Mouse (Mus musculus) embryonic facial prominence, embryonic 10.5 days (tissue): Measurements from ENCODE around the gene Tmem201. TPM values are rescaled to one million over a fixed set of nuclear protein-coding genes. Genes with fewer than 3 reads are reported as not detected.
A peak's percentile ranks its signal among the peaks of the same experiment; 100 is the strongest.

Source experiments
- DNase-seq: peaks from one replicate; pipeline ENCODE4 v3.0.0-alpha.2; 2017; ENCODE audit warnings: low spot score
- H3K27ac ChIP-seq: fragments of 300-500 bp; sonication (generic); replicated peaks from 2 replicates; pipeline ENCODE4 v1.5.1; 2016; ENCODE audit warnings: mild to moderate bottlenecking
- H3K27me3 ChIP-seq: fragments of 300-500 bp; sonication (generic); replicated peaks from 2 replicates; pipeline ENCODE4 v1.6.1; 2016; ENCODE audit warnings: low read depth, mild to moderate bottlenecking; ENCODE audit not compliant: poor library complexity, severe bottlenecking
- H3K36me3 ChIP-seq: fragments of 300-500 bp; sonication (generic); replicated peaks from 2 replicates; pipeline ENCODE4 v1.6.1; 2016; ENCODE audit warnings: mild to moderate bottlenecking, moderate library complexity
- H3K4me1 ChIP-seq: fragments of 300-500 bp; sonication (generic); 2 replicates; pipeline ENCODE4 v1.6.1; 2016
- H3K4me3 ChIP-seq: fragments of 300-500 bp; sonication (generic); 2 replicates; pipeline ENCODE4 v1.5.1; 2016; ENCODE audit warnings: mild to moderate bottlenecking, moderate library complexity
- H3K9me3 ChIP-seq: fragments of 300-500 bp; sonication (generic); 2 replicates; pipeline ENCODE4 v1.6.1; 2016; ENCODE audit warnings: mild to moderate bottlenecking
- WGBS: fragments of 180-500 bp; shearing (Covaris S2); methylation state at CpG from one replicate; pipeline ENCODE4 v1.1.7; 2016; 5-methylcytosine and 5-hydroxymethylcytosine counted together
- polyA plus RNA-seq: library from polyadenylated mRNA; unstranded; fragments of >200 nt; fragmentation: Nextera tagmentation; extraction: Ambion mirVana; gene quantifications from 2 replicates; pipeline ENCODE4 v1.2.1, GENCODE M21; 2016

Gene Tmem201
- polyA plus RNA-seq, 1 experiment from 2014 or later = 46.7 TPM

DNA sequence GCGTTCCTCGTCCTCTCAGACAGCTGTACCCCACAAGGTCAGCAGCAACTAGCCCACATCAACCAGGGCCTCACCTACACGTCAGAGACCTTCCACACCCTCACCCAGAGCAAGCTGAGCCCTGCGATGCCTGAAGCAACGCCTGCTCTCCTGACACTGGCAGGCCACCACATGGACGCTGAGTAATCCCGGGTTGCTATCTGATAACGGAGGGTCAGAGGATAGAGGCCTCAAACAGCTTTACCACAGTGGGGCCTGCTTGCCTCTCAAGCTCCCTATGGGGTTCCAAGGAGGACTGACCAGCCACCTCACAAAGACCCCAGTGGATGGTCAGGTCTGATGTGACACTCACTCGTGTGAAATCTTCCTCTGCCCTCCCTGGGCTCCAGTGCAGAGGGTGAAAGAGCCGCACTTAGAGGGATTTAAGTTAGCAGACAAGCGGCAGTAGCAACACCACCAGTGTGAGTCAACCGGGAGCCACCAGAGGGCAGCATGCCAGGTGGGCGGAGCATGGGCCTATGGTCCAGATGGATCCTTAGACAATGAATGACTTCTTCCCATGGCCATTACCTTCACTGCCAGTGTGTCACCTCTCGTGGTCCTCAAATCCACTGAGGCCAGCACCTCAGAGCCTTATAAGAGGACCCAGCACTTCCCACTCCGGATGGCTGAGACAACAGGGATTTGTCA, 12.0 kb downstream of the Tmem201 start:
- Histone ChIP-seq H3K27ac (no peak overlapping the region), H3K4me1 (peaks cover 20% of the 10 kb centered on the region; the same call in 1 of the 2 replicates), H3K4me3 (no peak overlapping the region), H3K36me3 (peaks cover 100% of the 10 kb centered on the region), H3K9me3 (no peaks in the 10 kb centered on the region), H3K27me3 (no peaks in the 10 kb centered on the region)
- peak; percentile 74 for DNase-seq
- WGBS = 72% methylated on average over 15 of the region's 15 CpGs

DNA sequence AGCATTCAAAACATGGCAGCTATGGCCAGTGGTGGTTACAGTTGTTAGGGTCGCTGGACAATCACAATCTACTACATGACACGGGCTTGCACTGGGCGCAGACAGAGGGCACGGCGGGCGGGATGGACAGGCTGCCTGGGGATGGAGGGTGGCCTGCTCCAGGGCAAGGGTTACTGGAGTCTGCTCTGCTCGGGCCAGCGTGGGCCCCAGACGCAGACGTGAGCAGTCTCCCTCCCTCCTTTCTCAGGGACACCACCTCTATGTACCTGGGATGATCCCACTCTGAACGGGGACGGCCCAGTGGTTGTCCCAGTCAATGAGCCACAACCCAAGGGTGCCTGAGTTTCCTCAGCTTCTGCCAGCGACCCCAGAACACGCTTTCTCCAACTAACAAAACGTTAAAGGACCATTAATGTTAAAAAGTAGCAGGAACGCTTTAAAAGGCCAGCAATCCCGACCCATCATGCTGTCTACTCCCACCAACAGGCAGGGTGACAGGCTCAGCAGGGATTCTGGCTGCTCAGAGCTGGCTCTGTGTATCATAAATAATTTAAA, 12.9 kb downstream of the Tmem201 start:
- no peak overlapping the region for H3K4me3 ChIP-seq
- H3K27me3 ChIP-seq = no peaks in the 10 kb centered on the region
- 93% methylated on average over 17 of the region's 17 CpGs for WGBS
- no peak for DNase-seq
- H3K4me1 ChIP-seq = peaks cover 17% of the 10 kb centered on the region; the same call in 1 of the 2 replicates
- H3K9me3 ChIP-seq = no peaks in the 10 kb centered on the region
- no peak overlapping the region for H3K27ac ChIP-seq
- H3K36me3 ChIP-seq = peaks cover 100% of the 10 kb centered on the region

DNA sequence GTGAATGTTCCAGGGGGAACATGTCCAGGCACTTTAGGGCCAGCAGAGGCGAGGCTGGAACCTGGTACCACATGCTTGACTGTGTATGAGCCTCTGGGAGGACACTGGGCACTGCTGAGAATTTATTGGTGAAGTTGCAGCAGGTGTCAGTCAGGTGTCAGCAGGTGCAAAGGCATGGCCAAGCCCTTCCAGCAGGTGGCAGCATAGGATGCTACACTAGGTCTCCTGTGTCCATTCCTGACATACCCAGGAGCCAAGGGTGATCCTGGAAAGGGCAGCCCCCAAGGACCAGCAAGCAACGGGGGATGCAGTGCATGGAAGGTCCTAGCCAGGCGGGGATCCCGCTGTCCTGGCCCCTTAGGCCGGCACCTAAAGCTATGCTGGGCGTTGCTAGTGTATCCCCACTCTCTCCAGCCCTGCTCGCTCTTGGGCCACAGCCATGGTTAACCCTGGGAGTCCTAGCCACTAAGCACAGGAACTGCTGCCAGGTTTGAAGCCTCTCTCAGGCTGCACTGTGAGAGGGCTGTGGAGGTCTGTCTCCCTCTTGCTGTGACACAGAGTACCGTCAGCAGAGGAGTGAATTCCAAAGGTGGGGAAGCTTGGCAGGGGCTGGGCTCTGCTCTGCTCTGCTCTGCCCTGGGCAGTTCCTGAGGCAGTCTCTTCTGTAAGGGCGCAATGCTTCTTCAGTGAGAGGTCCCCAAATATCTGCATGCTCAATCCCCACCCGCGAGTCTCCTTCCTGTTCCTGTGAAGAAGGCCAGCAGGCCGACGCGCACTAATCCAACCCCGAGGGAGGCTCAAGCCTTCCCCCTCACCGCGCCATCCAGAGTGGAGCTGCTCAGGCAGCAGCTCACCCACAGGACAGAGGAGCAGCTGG, 13.8 kb downstream of the Tmem201 start:
- Histone ChIP-seq H3K4me3 (no peak overlapping the region), H3K4me1 (peaks cover 17% of the 10 kb centered on the region; the same call in 1 of the 2 replicates), H3K27me3 (no peaks in the 10 kb centered on the region), H3K9me3 (no peaks in the 10 kb centered on the region), H3K36me3 (peaks cover 100% of the 10 kb centered on the region), H3K27ac (no peak overlapping the region)
- peak; percentile 45 for DNase-seq
- WGBS = 74% methylated on average over 17 of the region's 17 CpGs

DNA sequence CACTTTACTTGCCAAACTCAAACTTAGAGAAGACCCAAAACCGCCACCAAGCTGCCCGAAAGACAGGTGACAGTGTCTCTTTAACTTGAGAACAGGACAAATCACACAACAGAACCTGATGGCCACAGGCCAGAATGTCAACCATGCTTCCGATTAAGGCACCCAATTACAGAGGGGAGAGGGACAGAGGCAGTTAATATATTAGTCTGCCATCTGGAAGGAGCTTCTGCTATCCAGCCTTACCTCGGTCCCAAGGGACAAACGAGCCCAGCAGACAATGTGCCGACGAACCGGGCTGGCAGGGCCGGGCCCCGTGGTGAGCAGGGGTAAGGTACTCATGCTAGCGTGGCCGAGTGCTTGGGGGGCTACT, 14.8 kb downstream of the Tmem201 start:
- Histone ChIP-seq H3K36me3 (peaks cover 100% of the 10 kb centered on the region), H3K27me3 (no peaks in the 10 kb centered on the region), H3K4me1 (peaks cover 17% of the 10 kb centered on the region; the same call in 1 of the 2 replicates), H3K4me3 (no peak overlapping the region), H3K9me3 (no peaks in the 10 kb centered on the region), H3K27ac (no peak overlapping the region)
- WGBS = 90% methylated on average over 12 of the region's 12 CpGs
- no peak for DNase-seq

DNA sequence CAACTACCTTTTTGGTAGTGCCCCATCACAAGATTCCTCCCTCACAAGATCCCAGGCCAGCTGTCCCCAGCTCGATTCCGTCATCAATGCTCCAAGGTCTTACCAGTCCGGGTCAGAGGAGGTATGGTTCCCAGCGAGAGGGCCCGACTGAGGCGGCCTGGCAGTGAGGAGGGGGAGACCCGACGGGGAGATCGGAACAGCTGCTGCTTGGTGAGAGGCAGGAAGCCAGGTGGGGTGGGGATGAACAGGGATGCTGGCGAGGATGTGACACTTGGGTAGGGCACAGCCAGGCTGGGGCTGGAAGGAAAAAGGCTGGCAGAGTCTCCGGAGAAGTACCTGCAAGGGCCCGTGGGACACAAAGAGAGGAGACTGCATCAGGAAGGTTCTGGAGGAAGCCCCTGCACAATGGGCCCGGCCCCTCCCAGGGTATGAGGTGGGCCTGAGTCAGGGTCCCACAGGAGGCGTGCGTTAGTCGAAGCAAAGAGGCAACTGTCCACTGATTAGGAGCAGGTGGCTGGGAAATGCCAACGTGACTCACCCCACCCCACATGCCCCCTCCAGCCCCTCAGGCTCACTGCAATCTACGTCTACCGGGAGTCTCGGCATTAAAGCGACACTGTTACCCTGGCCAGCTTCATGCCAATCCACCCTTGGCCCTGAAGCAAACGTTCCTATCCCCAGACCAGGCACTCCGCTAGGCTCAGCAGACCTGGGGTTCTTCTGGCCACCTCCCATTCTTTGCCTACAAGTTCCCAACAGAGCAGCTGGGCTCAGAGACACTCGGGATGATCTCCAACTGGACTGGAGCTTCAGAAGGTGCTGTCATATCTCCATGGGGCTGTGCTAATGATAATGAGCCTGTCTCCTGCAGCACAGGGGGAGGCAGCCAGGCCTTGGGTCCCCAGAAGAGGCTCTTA, 15.5 kb downstream of the Tmem201 start:
- Histone ChIP-seq H3K4me1 (peaks cover 17% of the 10 kb centered on the region; the same call in 1 of the 2 replicates), H3K9me3 (no peaks in the 10 kb centered on the region), H3K4me3 (no peak overlapping the region), H3K27me3 (no peaks in the 10 kb centered on the region), H3K36me3 (peaks cover 100% of the 10 kb centered on the region), H3K27ac (no peak overlapping the region)
- no peak for DNase-seq
- 84% methylated on average over 24 of the region's 24 CpGs for WGBS

DNA sequence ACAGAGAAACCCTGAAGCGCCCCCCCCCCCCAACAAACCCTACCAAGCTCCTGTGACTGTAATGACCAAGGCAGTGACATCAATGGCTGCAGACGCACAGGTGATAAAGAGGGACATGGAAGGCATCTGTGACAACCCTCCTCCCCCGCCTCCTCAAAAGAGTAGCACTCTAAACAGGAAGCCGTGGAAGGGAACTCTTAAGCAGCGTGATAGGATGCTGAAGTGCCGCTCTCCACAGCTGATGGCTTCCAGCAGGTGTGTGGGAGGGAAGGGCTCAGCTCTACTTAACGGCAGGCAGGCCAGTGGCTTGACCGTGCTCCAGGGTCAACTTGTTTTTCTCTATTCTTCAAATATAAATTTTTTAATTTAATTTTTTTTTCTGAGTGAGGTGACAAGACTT, 16.7 kb downstream of the Tmem201 start:
- no peak overlapping the region for H3K27ac ChIP-seq
- DNase-seq = no peak
- no peaks in the 10 kb centered on the region for H3K27me3 ChIP-seq
- 91% methylated on average over 8 of the region's 8 CpGs for WGBS
- peaks cover 13% of the 10 kb centered on the region; the same call in 1 of the 2 replicates for H3K4me1 ChIP-seq
- H3K4me3 ChIP-seq = no peak overlapping the region
- no peaks in the 10 kb centered on the region for H3K9me3 ChIP-seq
- peaks cover 100% of the 10 kb centered on the region for H3K36me3 ChIP-seq

DNA sequence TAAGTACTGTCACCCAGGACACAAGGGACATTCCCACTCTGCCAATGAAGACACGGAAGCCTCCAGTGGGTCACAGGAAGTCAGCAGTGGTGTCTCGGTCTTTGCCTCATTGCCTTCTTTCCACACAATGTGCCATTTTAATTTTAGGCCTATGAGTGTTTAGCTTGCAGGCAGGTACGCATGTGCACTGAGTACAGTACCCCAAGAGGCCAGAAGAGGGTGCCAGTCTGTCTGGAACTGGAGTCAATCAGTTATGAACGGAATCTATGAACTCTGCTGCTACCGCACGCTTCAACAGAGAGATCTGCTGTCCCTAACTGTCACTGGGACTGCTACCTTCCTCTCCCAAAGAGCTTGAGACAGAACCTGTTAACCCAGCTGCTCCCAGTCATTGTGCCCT, 18.2 kb downstream of the Tmem201 start:
- peaks cover 10% of the 10 kb centered on the region; the same call in 1 of the 2 replicates for H3K4me1 ChIP-seq
- 82% methylated on average over 6 of the region's 6 CpGs for WGBS
- H3K27me3 ChIP-seq = no peaks in the 10 kb centered on the region
- H3K27ac ChIP-seq = no peak overlapping the region
- DNase-seq = peak; percentile 60
- peaks cover 100% of the 10 kb centered on the region for H3K36me3 ChIP-seq
- 0 out of 2 replicates have a peak, but pooled peaks cover 3% of the 10 kb centered on the region for H3K9me3 ChIP-seq
- H3K4me3 ChIP-seq = no peak overlapping the region

DNA sequence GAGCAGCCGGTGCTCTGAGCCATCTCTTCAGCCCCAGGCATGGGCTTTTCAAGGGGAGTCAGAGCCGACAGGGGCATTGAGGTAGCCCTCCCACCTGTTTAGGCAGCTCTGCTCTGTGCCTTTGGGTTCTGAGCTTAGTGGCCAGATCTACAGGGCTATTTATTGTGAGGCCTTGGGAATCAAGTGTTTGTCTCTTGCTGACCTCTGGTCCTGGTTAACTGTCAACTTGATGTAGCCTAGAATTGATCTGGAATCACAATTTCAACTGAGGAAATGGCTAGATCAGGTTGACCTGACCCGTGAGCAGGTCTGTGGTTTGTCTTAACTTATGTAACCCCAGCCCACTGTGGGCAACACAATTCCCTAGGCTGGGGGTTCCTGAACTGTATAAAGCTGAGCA, 23.3 kb downstream of the Tmem201 start:
- H3K4me3 ChIP-seq = no peak overlapping the region
- H3K4me1 ChIP-seq = peaks cover 22% of the 10 kb centered on the region
- 0 out of 2 replicates have a peak, but pooled peaks cover 3% of the 10 kb centered on the region for H3K9me3 ChIP-seq
- peaks cover 53% of the 10 kb centered on the region for H3K36me3 ChIP-seq
- no peak overlapping the region for H3K27ac ChIP-seq
- no peak for DNase-seq
- H3K27me3 ChIP-seq = no peaks in the 10 kb centered on the region
- 83% methylated on average over 3 of the region's 3 CpGs for WGBS

DNA sequence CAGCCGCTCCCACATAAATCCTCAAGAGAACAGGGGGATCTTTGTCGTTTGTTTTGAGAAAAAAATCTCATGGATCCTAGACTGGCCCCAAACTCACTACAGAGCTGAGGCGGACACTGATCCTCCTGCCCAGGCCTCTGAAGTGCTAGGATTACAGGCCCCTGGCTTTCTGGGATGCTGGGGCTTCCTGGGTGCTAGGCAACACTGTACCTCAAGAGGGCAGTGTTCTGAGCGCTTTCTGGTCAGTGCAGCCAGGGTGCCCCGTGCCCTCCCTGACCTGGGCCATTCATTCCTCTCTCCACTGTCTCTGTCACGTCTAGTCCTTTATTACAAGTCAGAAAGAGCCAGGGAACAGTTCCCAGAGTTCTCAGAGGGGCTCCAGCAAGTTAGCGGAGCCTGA, 25.9 kb downstream of the Tmem201 start:
- no peaks in the 10 kb centered on the region for H3K27me3 ChIP-seq
- 19% methylated on average over 7 of the region's 7 CpGs for WGBS
- peak; percentile 69 for DNase-seq
- H3K4me3 ChIP-seq = no peak overlapping the region
- H3K36me3 ChIP-seq = peaks cover 27% of the 10 kb centered on the region
- H3K4me1 ChIP-seq = peaks cover 22% of the 10 kb centered on the region
- H3K9me3 ChIP-seq = 0 out of 2 replicates have a peak, but pooled peaks cover 3% of the 10 kb centered on the region
- no peak overlapping the region for H3K27ac ChIP-seq

DNA sequence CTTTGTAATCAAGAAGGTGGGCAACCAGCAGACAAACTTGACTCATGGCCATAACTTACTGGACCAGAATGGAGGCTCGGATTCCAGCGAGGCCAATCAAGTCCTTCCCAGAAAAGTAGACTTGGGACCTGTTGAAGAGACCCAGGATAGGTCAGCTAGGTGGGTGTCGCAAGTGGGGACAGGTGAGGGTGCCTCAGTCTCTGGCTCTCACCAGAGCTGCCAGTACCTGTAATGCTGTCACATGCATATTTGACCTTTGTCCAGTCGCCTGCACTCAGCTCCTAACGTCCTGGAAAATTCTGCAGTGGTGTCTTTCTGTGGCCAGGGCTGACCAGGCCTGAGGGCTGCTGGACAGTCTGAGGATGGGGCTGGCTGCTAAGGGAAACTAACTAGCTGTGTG, 26.4 kb downstream of the Tmem201 start:
- peaks cover 22% of the 10 kb centered on the region for H3K36me3 ChIP-seq
- no peak overlapping the region for H3K4me3 ChIP-seq
- DNase-seq = no peak
- H3K27ac ChIP-seq = no peak overlapping the region
- H3K4me1 ChIP-seq = peaks cover 22% of the 10 kb centered on the region
- 84% methylated on average over 5 of the region's 5 CpGs for WGBS
- H3K9me3 ChIP-seq = 0 out of 2 replicates have a peak, but pooled peaks cover 3% of the 10 kb centered on the region
- no peaks in the 10 kb centered on the region for H3K27me3 ChIP-seq

DNA sequence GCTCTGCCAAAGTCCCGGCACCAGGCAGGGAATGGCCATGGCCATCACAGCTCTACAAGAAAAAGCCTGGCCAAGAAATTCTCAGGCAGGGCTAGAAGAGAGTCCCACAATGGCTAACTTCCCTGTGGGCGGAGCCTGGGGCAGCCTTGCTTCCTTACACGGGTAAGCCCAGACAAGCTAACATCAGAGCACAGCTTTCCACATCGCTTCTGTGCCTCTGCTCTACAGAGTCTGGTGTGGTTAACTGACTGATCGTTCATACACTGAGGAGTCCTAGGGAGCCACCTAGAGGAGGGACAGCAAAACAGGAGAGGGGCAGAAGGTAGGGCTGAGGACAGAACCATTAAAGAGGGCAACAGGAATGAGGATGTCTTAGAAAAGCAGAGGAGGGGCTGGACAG, 27.3 kb downstream of the Tmem201 start:
- Histone ChIP-seq H3K27ac (no peak overlapping the region), H3K36me3 (peaks cover 12% of the 10 kb centered on the region), H3K27me3 (no peaks in the 10 kb centered on the region), H3K4me3 (no peak overlapping the region), H3K4me1 (peaks cover 22% of the 10 kb centered on the region), H3K9me3 (0 out of 2 replicates have a peak, but pooled peaks cover 3% of the 10 kb centered on the region)
- 20% methylated on average over 5 of the region's 5 CpGs for whole genome bisulfite sequencing
- peak; percentile 53 for DNase-seq

DNA sequence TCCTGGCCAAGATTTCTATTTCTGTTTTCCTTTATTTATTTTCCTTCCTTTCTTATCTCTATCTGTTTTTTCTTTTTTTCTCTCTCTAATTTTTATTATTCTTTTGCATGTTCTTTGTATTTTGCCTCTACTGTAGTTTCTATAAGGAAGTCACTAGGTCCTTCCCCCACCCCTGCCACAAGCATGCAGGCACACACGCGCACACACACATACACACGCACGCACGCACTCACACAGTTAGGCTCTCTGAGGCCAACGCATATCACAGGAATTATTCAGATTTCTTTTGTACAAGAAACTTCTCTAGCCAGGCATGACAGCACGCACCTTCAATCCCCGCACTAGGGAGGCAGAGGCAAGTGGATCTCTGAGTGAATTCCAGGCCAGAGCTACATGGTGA, 31.9 kb downstream of the Tmem201 start:
- no peak overlapping the region for H3K4me3 ChIP-seq
- no peak overlapping the region for H3K27ac ChIP-seq
- H3K36me3 ChIP-seq = no peaks in the 10 kb centered on the region
- H3K27me3 ChIP-seq = peaks cover under 1% of the 10 kb centered on the region
- peaks cover 13% of the 10 kb centered on the region for H3K4me1 ChIP-seq
- no peaks in the 10 kb centered on the region for H3K9me3 ChIP-seq
- no peak for DNase-seq
- WGBS = 93% methylated on average over 8 of the region's 8 CpGs
